In the genomic region with DNA sequence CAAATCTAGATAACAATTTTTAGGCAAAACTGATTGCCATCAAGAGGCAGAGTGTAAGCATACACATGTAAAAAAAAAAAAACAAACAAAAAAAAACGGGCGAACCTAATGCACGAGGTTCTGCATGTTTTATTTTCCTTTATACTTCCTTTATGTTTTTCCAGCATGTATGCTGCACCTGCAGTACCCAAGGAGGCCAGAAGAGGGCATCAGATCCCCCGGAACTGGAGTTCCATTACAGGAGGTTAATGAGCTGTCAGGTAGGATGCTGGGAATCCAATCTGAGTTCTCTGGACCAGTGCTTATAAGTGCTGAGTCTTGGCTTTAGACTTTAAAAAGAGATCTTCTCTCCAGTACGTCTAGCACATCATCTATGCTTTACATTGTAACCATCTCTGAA, we compare ENCODE assay signal across 9 mouse cellular contexts.
DNase-seq lines count a peak whose midpoint lies in the region; ATAC-seq lines count a peak whose summit lies in the region.
"Had no signal": no experiment of that assay in that cellular context is flagged by ENCODE, and none has a peak within 500 bp of the region (broad histone marks: within the 10 kb centered on the region; RNA-seq: fewer than 3 reads in every experiment).

No protein-coding gene starts in this region.

- peak; percentile 55 for DNase-seq in forebrain, embryonic 11.5 days (ENCODE audit: low spot score)
- no peak for DNase-seq in forebrain, embryonic 14.5 days (ENCODE audit: low spot score)
- DNase-seq in liver: peak; percentile 42
- no peak for DNase-seq in liver, embryonic 11.5 days (ENCODE audit: low spot score)
- DNase-seq in adrenal gland, postnatal 25 days: peak; percentile 58
- DNase-seq in kidney, postnatal 4 days: peak; percentile 55 to 60
- no peak for DNase-seq in natural killer cell, adult 2 months (ENCODE audit: low spot score in 2 of 2)

- no peak overlapping the region for H3K27ac ChIP-seq in forebrain, embryonic 11.5 days (ENCODE audit: low read depth, low read length)
- H3K27ac ChIP-seq in forebrain, embryonic 14.5 days (ENCODE audit: low read depth, low read length): no peak overlapping the region
- H3K27ac ChIP-seq in liver, embryonic 11.5 days (ENCODE audit: low read depth, low read length): no peak overlapping the region

- WGBS in forebrain, embryonic 11.5 days: 71% methylated on average over 5 of the region's 5 CpGs
- 67% methylated on average over 5 of the region's 5 CpGs for WGBS in forebrain, embryonic 14.5 days
- 55% methylated on average over 5 of the region's 5 CpGs for WGBS in liver, embryonic 11.5 days

- no peaks in the 10 kb centered on the region for H3K27me3 ChIP-seq in forebrain, embryonic 11.5 days (ENCODE audit: control insufficient read depth, insufficient read depth, low read length)
- no peaks in the 10 kb centered on the region for H3K27me3 ChIP-seq in forebrain, embryonic 14.5 days (replicated peaks; ENCODE audit: control insufficient read depth, insufficient read depth, low read length)
- no peaks in the 10 kb centered on the region for H3K27me3 ChIP-seq in liver, embryonic 11.5 days (replicated peaks; ENCODE audit: control insufficient read depth, insufficient read depth, low read length)
- H3K27me3 ChIP-seq: CH12.LX had no signal

- no peaks in the 10 kb centered on the region for H3K9me3 ChIP-seq in forebrain, embryonic 11.5 days (ENCODE audit: control insufficient read depth, low read length)
- H3K9me3 ChIP-seq in forebrain, embryonic 14.5 days (replicated peaks; ENCODE audit: control insufficient read depth, low read length): no peaks in the 10 kb centered on the region
- H3K9me3 ChIP-seq in liver, embryonic 11.5 days (ENCODE audit: control insufficient read depth, low read length): no peaks in the 10 kb centered on the region

- ATAC-seq in forebrain, embryonic 11.5 days (replicated peaks; ENCODE audit: low FRiP score): no peak
- no peak for ATAC-seq in forebrain, embryonic 14.5 days
- no peak for ATAC-seq in liver, embryonic 11.5 days (replicated peaks; ENCODE audit: low FRiP score)
- ATAC-seq in CD4-positive, CD25-positive, alpha-beta regulatory T cell, adult 4 months: no peak

- H3K36me3 ChIP-seq in forebrain, embryonic 11.5 days (ENCODE audit: control insufficient read depth, insufficient read depth, low read length): no peaks in the 10 kb centered on the region
- H3K36me3 ChIP-seq in forebrain, embryonic 14.5 days (ENCODE audit: control insufficient read depth, insufficient read depth, low read length): no peaks in the 10 kb centered on the region
- H3K36me3 ChIP-seq in liver, embryonic 11.5 days (ENCODE audit: control insufficient read depth, insufficient read depth, low read length): no peaks in the 10 kb centered on the region

- 0 out of 2 replicates have a peak, but pooled peaks cover 2% of the 10 kb centered on the region for H3K4me1 ChIP-seq in forebrain, embryonic 11.5 days (replicated peaks; ENCODE audit: control insufficient read depth, insufficient read depth, low read length)
- H3K4me1 ChIP-seq in forebrain, embryonic 14.5 days (ENCODE audit: control insufficient read depth, insufficient read depth, low read length): no peaks in the 10 kb centered on the region
- no peaks in the 10 kb centered on the region for H3K4me1 ChIP-seq in liver, embryonic 11.5 days (replicated peaks; ENCODE audit: control insufficient read depth, insufficient read depth, low read length)

- H3K4me2 ChIP-seq in forebrain, embryonic 11.5 days (ENCODE audit: low read depth, low read length, severe bottlenecking): no peak overlapping the region
- no peak overlapping the region for H3K4me2 ChIP-seq in forebrain, embryonic 14.5 days (ENCODE audit: low read length)
- H3K4me2 ChIP-seq in liver, embryonic 11.5 days: no peak overlapping the region

- no peak overlapping the region for H3K9ac ChIP-seq in forebrain, embryonic 11.5 days (ENCODE audit: low read length)
- H3K9ac ChIP-seq in forebrain, embryonic 14.5 days (ENCODE audit: low read length): no peak overlapping the region
- no peak overlapping the region for H3K9ac ChIP-seq in liver, embryonic 11.5 days (ENCODE audit: low read depth, low read length)

- H3K4me3 ChIP-seq in forebrain, embryonic 11.5 days (ENCODE audit: low read depth, low read length): no peak overlapping the region
- H3K4me3 ChIP-seq in forebrain, embryonic 14.5 days (ENCODE audit: low read depth, low read length): no peak overlapping the region
- no peak overlapping the region for H3K4me3 ChIP-seq in liver, embryonic 11.5 days (ENCODE audit: low read depth, low read length)

Comparison
In these comparisons a context has a peak if more than half of its experiments do, and no peak if none do; other contexts are left out.
1. DNase-seq: peak in forebrain, embryonic 11.5 days (single experiment), liver (single experiment), adrenal gland, postnatal 25 days (single experiment) and kidney, postnatal 4 days (2 of 2); none in forebrain, embryonic 14.5 days (single experiment), liver, embryonic 11.5 days (single experiment) and natural killer cell, adult 2 months (0 of 2).